Mouse (Mus musculus) urinary bladder, postnatal 10 days (tissue): ENCODE measurements around the gene Dhps.

Source experiments
- DNase-seq: peaks from one replicate; pipeline ENCODE4 v3.0.0; 2022; ENCODE audit warnings: low spot score

Dhps gene

GRCm38 (mm10) chr8:85071514-85072281 lies at the start of gene Dhps:
TSS of gene Dhps (plus strand) at chr8:85071757.
- peak; percentile 71 for DNase-seq

GRCm38 (mm10) chr8:85023846-85024245 lies 47.7 kb upstream of the Dhps start:
- no peak for DNase-seq

GRCm38 (mm10) chr8:85025098-85025932 lies 46.2 kb upstream of the Dhps start, which contains the start of gene Asna1:
TSS of gene Asna1 (minus strand) at chr8:85025281.
- no peak for DNase-seq

- peak; percentile 85 for DNase-seq
Observed at GRCm38 (mm10) chr8:85026670-85027515, 44.7 kb upstream of the Dhps start, which contains the start of gene Trir. TSS of gene Trir (plus strand) at chr8:85026823.

- no peak for DNase-seq
Observed at GRCm38 (mm10) chr8:85027516-85027855, 44.1 kb upstream of the Dhps start.

GRCm38 (mm10) chr8:85027922-85028321 lies 43.6 kb upstream of the Dhps start:
- no peak for DNase-seq

GRCm38 (mm10) chr8:85029271-85029670 lies 42.3 kb upstream of the Dhps start:
- DNase-seq, result no peak

GRCm38 (mm10) chr8:85032622-85033311 lies 38.8 kb upstream of the Dhps start:
- DNase-seq, result no peak

GRCm38 (mm10) chr8:85033867-85034266 lies 37.7 kb upstream of the Dhps start:
- DNase-seq, result no peak

- DNase-seq, result no peak
Observed at GRCm38 (mm10) chr8:85034764-85035163, 36.8 kb upstream of the Dhps start.

- no peak for DNase-seq
Observed at GRCm38 (mm10) chr8:85035165-85035727, 36.3 kb upstream of the Dhps start.

- DNase-seq, result no peak
Observed at GRCm38 (mm10) chr8:85035728-85036310, 35.7 kb upstream of the Dhps start.

- DNase-seq, result no peak
Observed at GRCm38 (mm10) chr8:85036381-85036717, 35.2 kb upstream of the Dhps start.

GRCm38 (mm10) chr8:85036718-85037365 lies 34.7 kb upstream of the Dhps start, which contains the start of gene Tnpo2:
TSS of gene Tnpo2 (plus strand) at chr8:85036915.
- DNase-seq, result peak; percentile 61

GRCm38 (mm10) chr8:85037366-85037680 lies 34.2 kb upstream of the Dhps start:
- DNase-seq, result no peak

- DNase-seq, result no peak
Observed at GRCm38 (mm10) chr8:85037681-85038531, 33.7 kb upstream of the Dhps start.

GRCm38 (mm10) chr8:85043619-85044018 lies 27.9 kb upstream of the Dhps start:
- no peak for DNase-seq

- no peak for DNase-seq
Observed at GRCm38 (mm10) chr8:85057367-85057766, 14.2 kb upstream of the Dhps start.

GRCm38 (mm10) chr8:85059879-85060616 lies 11.5 kb upstream of the Dhps start, which contains the start of gene Fbxw9:
TSS of gene Fbxw9 (plus strand) at chr8:85060055.
- peak; percentile 75 for DNase-seq
